Mouse (Mus musculus) small intestine, adult 2 months (tissue): ENCODE results near the gene Rnf168.

Experiments used
- CTCF ChIP-seq: fragments of 200-500 bp; IDR thresholded peaks from 2 replicates; pipeline ENCODE4 v1.5.1; 2012; ENCODE audit warnings: low read depth, mild to moderate bottlenecking, control low read depth, inconsistent platforms, low read length, moderate library complexity, mixed read lengths; ENCODE audit not compliant: insufficient replicate concordance, insufficient read length; ENCODE audit errors: extremely low read depth
- POLR2A ChIP-seq: fragments of 200-500 bp; IDR thresholded peaks from 2 replicates; pipeline ENCODE4 v1.6.1; 2012; ENCODE audit warnings: low read depth, mild to moderate bottlenecking, control low read depth, inconsistent platforms, low read length, moderate library complexity

- TF ChIP-seq CTCF (no peak), POLR2A (peak; percentile 71)
Observed at GRCm38 (mm10) chr16:32332040-32332555, 54.8 kb downstream of the Rnf168 start, which contains the start of gene Ubxn7.
